Mouse (Mus musculus) adrenal gland, postnatal 14 days (tissue): ENCODE data around the gene Zfp609. TPM values are rescaled to one million over a fixed set of nuclear protein-coding genes. Genes with fewer than 3 reads are reported as not detected.
"Not testable (repeated sequence)": the region's sequence is repeated elsewhere in the genome, so short reads cannot be mapped to it uniquely, and the experiment has no call there.

ENCODE experiments used
- DNase-seq: peaks from one replicate; pipeline ENCODE4 v3.0.0; 2021; ENCODE audit warnings: mixed read lengths
- total RNA-seq: library from RNA; stranded (reverse); gene quantifications from 2 replicates; pipeline ENCODE4 v1.2.3, GENCODE M21; 2021

The Zfp609 gene
- total RNA-seq, 1 experiment from 2014 or later = 35.8 TPM

DNA sequence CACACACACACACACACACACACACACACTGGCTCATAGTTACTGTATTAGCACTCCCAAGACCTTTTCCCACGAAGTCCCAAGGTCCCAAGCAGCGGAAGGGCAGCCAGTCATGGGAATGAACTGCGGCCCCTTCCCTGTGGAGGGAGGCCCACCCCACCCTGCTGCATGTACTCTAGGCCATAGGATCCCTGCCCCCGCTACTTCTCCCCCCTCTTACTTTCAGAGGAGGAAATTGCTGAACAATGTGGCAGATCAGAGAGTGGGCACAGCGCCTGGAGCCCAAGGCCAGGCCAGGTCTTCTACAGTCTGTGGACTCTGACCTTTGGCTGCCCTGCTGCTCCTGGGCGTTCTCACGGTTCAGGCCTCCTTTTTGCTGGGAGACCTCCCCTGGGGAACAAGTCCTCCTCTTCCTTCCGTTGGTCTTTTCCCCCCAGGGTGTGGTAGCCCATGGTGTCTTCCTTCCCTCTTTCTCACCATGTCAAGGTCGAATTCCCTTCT lies 155.9 kb downstream of the Zfp609 start:
- DNase-seq = peak; percentile 90

DNA sequence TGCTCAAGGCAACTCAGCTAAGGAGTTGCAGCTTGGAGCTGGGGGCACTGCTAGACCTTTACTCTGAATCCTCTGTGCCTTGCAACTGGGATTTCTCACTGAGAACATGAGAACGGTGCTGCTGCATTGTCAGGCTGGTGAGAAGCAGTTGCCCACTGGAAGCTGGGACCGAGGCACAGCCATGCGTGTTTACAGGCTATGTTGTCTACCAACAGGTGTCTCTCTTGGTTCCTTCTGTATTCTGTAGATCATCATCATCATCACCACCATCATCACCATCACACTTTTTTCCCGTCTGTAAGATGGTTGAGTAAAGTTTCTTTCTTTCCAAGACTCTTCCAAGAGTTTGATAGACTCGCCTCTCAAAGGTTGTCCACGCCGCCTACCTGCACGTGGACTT lies 159.7 kb downstream of the Zfp609 start, which contains the start of gene Oaz2:
Gene Oaz2 (plus strand): TSS at position 301 of the 400 bp plus-strand sequence.
- DNase-seq = no peak

GRCm38 (mm10) chr9:65666042-65666441 lies 161.3 kb downstream of the Zfp609 start:
- DNase-seq = peak; percentile 86

DNA sequence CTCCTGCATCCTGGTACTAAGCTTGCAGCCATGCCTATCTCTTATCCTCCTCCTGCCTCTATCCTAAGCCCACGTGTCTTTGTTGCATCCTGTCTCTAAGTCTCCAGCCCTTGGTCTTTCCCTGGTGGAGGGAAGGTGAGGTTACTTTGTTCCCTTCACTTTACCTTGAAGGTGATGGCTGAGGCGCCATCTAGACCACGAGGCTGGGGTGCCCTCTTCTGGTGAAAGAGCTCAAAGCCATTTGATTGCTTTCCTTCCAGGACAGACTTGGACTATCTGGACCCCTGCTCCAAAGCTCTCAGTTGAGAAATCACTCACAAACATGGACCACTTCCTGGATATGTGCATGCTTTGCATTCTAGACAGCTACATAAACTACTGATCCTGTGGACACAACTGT lies 163.2 kb downstream of the Zfp609 start:
- DNase-seq = peak; percentile 81

GRCm38 (mm10) chr9:65661493-65661892 lies 165.9 kb downstream of the Zfp609 start:
- no peak for DNase-seq

- DNase-seq = peak; percentile 67
Measured at GRCm38 (mm10) chr9:65661029-65661428, 166.3 kb downstream of the Zfp609 start.

DNA sequence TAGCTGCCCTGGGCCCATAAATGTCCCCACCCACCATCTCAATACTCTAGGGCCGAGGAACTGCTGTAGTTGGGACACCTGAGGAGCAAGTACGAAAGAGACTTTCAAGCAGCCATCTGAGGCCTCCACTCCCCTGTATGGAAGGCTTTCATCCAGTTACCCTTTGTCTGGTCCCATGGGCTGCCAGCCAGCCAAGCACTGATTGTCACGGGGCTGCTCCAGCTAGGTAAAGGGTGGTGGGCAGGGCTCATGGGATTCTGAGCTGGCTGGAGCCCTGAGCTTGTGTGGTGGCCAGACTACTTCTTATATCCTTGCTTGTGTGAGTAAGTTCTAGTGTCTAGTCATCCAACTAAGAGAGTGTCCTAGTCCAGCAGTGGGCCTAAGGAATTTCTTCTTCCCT lies 170.1 kb downstream of the Zfp609 start:
- peak; percentile 55 for DNase-seq

DNA sequence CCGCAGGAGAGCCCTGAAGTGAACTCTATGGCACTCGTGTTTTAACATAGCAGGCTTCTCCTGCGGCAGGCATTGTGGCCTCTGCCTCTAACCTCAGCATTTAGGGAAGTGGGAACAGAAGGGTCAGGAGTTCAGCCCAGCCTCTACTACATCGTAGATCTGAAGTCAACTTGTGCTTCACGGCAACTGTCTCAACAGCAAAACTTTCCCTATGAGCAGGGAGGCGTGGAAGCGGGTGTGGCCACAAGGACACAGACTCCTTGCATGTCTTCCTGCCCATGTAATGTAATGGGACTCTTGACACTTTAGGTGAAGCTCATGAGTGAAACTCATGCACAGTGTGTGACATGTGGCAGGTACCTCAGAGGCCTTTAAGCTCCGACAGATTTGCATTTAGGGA lies 171.8 kb downstream of the Zfp609 start:
- DNase-seq = no peak

GRCm38 (mm10) chr9:65654700-65655237 lies 172.6 kb downstream of the Zfp609 start:
- DNase-seq = no peak

DNA sequence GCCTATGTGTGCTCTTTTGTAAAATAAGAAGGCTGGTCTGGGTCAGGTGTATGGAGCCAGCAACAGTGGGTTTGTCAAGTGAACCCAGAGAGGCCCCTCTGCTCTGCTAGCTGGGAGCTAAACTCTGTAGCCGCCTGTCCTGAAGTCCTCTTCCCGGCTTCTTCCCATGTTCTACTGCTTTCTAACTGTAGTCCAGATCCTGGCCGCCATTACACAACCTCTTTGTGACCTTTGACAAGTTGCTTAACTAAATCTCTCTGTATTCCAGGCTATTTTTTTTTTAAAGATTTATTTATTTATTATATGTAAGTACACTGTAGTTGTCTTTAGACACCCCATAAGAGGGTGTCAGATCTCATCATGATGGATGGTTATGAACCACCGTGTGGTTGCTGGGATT lies 173.6 kb downstream of the Zfp609 start:
- DNase-seq = no peak

- DNase-seq = not testable (repeated sequence)
Measured at GRCm38 (mm10) chr9:65651957-65652356, 175.4 kb downstream of the Zfp609 start.

GRCm38 (mm10) chr9:65649997-65650396 lies 177.4 kb downstream of the Zfp609 start:
- no peak for DNase-seq

GRCm38 (mm10) chr9:65648730-65649129 lies 178.6 kb downstream of the Zfp609 start:
- DNase-seq = no peak

DNA sequence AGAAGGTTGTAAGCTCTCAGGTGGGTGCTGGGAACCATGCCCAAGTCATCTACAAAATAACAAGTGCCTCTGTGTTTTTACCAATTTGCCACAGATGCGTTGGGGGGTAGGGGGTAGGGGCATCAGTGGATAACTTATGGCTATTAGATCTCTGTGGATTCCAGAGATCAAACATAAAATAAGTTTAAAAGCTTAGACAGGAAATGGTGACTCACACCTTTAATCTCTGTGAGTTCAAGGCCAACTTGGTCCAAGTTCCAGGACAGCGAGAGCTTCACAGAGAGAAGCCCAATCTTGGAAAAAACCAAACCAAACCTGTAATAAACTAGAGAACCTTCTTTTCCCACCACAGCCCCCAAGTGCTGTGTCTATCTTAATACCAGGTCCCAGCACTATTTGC lies 180.6 kb downstream of the Zfp609 start:
- peak; percentile 38 for DNase-seq

DNA sequence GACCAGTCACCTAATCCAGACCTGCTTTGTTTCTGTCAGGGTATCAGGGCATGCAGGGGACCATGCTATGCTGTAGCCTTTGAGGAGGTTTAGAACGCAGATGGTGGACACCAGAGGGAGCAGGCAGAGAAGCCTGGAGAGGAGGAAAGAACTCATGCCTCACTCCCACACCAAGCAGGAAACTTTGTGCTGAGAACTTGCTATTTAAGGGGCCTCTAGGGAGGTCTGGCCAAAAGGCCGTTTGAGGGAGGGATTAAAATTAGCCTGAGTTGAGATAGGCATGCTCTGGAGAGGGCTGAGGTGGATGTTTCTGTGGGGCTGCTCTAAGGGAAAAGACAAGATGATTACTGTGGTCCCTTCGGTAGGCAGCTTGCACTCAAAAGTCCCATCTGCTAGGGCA lies 181.4 kb downstream of the Zfp609 start:
- DNase-seq = no peak

- DNase-seq = peak; percentile 47
Measured at GRCm38 (mm10) chr9:65644960-65645359, 182.4 kb downstream of the Zfp609 start.

DNA sequence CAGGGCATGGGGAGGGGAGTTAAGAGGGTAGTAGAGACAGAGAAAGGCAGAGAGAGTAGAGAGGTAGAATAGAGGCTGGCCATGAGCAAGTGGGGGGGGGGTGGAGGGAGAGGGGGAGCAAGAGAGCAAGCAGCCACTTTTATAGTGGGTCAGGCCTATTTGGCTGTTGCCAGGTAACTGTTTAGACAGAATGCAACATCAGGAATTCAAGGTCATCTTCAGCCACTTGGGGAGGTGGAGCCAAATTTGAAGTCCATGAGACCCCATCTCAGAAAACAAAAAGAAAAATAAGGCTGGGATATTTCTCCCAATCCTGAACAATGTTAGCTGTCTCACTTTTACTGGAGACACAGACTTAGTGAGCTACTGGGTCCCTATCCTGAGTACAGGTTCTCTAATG lies 184.8 kb downstream of the Zfp609 start:
- no peak for DNase-seq

Other genes starting within 250 kb of the Zfp609 start
- 36.1 and 48.0 TPM in 2 replicates for gene Plekho2, start 247.5 kb downstream of the Zfp609 start, total RNA-seq
- 1.7 and 2.9 TPM in 2 replicates for gene Pif1, start 240.4 kb downstream of the Zfp609 start, total RNA-seq
- 61.0 and 61.5 TPM in 2 replicates for gene Rbpms2, start 197.9 kb downstream of the Zfp609 start, total RNA-seq
- 133 and 148 TPM in 2 replicates for gene Oaz2, start 159.6 kb downstream of the Zfp609 start, total RNA-seq
- gene Pclaf, start 62.7 kb upstream of the Zfp609 start, total RNA-seq = 16.7 and 19.6 TPM in 2 replicates
- 28.1 and 32.7 TPM in 2 replicates for gene Trip4, start 81.2 kb upstream of the Zfp609 start, total RNA-seq
- 18.8 and 24.2 TPM in 2 replicates for gene Csnk1g1, start 81.4 kb upstream of the Zfp609 start, total RNA-seq
- 322 and 341 TPM in 2 replicates for gene Ppib, start 232.7 kb upstream of the Zfp609 start, total RNA-seq
- gene Snx22, start 242.2 kb upstream of the Zfp609 start, total RNA-seq = 1.2 and 2.3 TPM in 2 replicates